Mouse (Mus musculus) ovary, adult 10 weeks (tissue): Measurements from ENCODE around the gene Olfr723. TPM values are rescaled to one million over a fixed set of nuclear protein-coding genes. Genes with fewer than 3 reads are reported as not detected.

Source experiments
- polyA plus RNA-seq: library from polyadenylated mRNA; stranded (reverse); fragments of 350-450 nt; fragmentation: Illumina TruSeq; extraction: RNeasy Lipid Tissue Mini Kit (QIAGEN cat#74804); gene quantifications from one replicate; pipeline ENCODE4 v1.2.3, GENCODE M21; 2014

The Olfr723 gene
- polyA plus RNA-seq, result not detected

DNA sequence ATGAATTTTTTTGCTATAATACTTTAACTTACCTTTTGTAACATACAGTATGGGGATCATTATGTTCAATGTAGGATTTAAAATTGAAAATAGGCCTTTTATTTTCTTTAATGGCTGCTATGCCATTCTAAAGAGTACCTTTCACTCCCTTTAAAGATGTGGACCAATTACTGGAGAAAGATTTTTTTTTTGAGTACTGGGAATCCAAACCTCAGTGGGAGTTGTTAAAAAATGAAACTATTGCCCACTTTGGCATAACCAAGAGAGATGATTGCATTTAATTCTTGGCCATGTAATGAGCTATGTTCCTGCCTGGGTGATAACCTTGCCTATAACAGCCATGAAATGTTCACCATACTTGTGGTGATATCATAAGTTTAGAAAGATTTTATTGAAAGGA lies at the start of gene Olfr723:
Gene Olfr723 (minus strand): TSS at position 101 of the 400 bp plus-strand sequence.

DNA sequence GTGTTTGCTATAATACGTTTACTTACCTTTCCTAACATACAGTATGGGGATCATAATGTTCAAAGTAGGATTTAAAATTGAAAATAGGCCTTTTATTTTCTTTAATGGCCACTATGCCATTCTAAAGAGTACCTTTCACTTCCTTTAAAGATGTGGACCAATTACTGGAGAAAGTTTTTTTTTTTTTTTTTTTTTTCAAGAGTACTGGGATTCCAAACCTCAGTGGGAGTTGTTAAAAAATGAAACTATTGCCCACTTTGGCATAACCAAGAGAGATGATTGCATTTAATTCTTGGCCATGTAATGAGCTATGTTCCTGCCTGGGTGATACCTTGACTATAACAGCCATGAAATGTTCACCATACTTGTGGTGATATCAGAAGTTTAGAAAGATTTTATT lies 31.6 kb upstream of the Olfr723 start, which contains the start of gene Olfr724:
Gene Olfr724 (minus strand): TSS at position 101 of the 400 bp plus-strand sequence.

DNA sequence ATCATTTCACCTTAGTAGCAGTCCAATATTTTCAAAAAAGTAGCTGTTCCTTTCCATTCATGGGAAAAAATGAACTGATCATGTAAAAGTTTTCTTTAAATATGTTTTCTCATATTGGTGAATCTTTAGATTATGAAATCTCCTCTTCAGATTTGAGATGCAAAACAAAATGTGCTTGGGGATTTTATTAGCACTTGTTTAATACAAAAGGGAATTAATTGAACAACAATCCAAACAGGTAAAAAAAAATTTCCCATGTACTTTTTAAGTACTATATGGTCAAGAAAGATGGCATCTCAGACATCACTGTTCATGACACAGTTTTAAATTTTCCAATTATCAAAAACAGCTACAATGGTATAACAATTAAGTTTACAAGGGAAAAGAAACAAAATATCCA lies 29.7 kb downstream of the Olfr723 start, which contains the start of gene Olfr722:
Gene Olfr722 (minus strand): TSS at position 101 of the 400 bp plus-strand sequence.

Other genes starting within 250 kb of the Olfr723 start
- 10.9 TPM for gene Armh4, start 148.4 kb downstream of the Olfr723 start, polyA plus RNA-seq
- gene Olfr722, start 29.8 kb downstream of the Olfr723 start, polyA plus RNA-seq, result not detected
- not detected for gene Olfr724, start 31.5 kb upstream of the Olfr723 start, polyA plus RNA-seq
- not detected for gene Olfr725, start 108.6 kb upstream of the Olfr723 start, polyA plus RNA-seq
- not detected for gene Olfr726, start 159.2 kb upstream of the Olfr723 start, polyA plus RNA-seq
- not detected for gene Olfr727, start 191.4 kb upstream of the Olfr723 start, polyA plus RNA-seq
- not detected for gene Olfr728, start 210.9 kb upstream of the Olfr723 start, polyA plus RNA-seq
- gene Olfr729, start 221.1 kb upstream of the Olfr723 start, polyA plus RNA-seq, result not detected